ENCODE assay signal across 8 mouse cellular contexts in genomic region chr2:83714783-83715182, GRCm38 (mm10). TPM values are rescaled to one million over a fixed set of nuclear protein-coding genes. Genes with fewer than 3 reads are reported as not detected.
DNase-seq lines count a peak whose midpoint lies in the region; ATAC-seq lines count a peak whose summit lies in the region.

No protein-coding gene starts in this region.

- no peaks in the 10 kb centered on the region for H3K36me3 ChIP-seq in heart, embryonic 14.5 days (ENCODE audit: control insufficient read depth, insufficient read depth, low read length)
- no peaks in the 10 kb centered on the region for H3K36me3 ChIP-seq in stomach, embryonic 15.5 days

- no peak overlapping the region for H3K9ac ChIP-seq in heart, embryonic 14.5 days (ENCODE audit: low read length)
- no peak overlapping the region for H3K9ac ChIP-seq in stomach, embryonic 15.5 days

- H3K4me2 ChIP-seq in heart, embryonic 14.5 days (ENCODE audit: low read length): peak overlapping the region; percentile 31; the same call in 1 of the 2 replicates
- no peak overlapping the region for H3K4me2 ChIP-seq in stomach, embryonic 15.5 days

- no peaks in the 10 kb centered on the region for H3K27me3 ChIP-seq in heart, embryonic 14.5 days (ENCODE audit: control insufficient read depth, insufficient read depth, low read length)
- H3K27me3 ChIP-seq in stomach, embryonic 15.5 days (replicated peaks): no peaks in the 10 kb centered on the region

- H3K4me1 ChIP-seq in heart, embryonic 14.5 days (ENCODE audit: control insufficient read depth in 2 of 2, insufficient read depth in 2 of 2, low read length in 2 of 2): peaks cover under 1 to 6% of the 10 kb centered on the region in 2 experiments; a peak in 3 of 4 replicates
- H3K4me1 ChIP-seq in stomach, embryonic 15.5 days: 0 out of 2 replicates have a peak, but pooled peaks cover 2% of the 10 kb centered on the region

- H3K4me3 ChIP-seq in heart, embryonic 14.5 days (ENCODE audit: control insufficient read depth in 1 of 2, insufficient read depth in 1 of 2, low read depth in 1 of 2, low read length in 2 of 2): no peak overlapping the region
- H3K4me3 ChIP-seq in stomach, embryonic 15.5 days (replicated peaks): no peak overlapping the region

- ATAC-seq in heart, embryonic 14.5 days (ENCODE audit: insufficient number of reproducible peaks, insufficient read depth, low FRiP score, low read depth): 0 out of 2 replicates have a peak, but pooled peaks have one; percentile 71
- ATAC-seq in stomach, embryonic 15.5 days (ENCODE audit: insufficient read depth, low FRiP score, low read depth): peak; percentile 85; the same call in 1 of the 2 replicates

- DNase-seq in right cerebral cortex, adult 18-20 months: peak; percentile 68
- DNase-seq in right cerebral cortex, postnatal 4 days: no peak
- peak; percentile 47 for DNase-seq in embryo, embryonic 9.5 days (ENCODE audit: extremely low spot score)
- peak; percentile 92 for DNase-seq in kidney, postnatal 14 days
- DNase-seq in lung, postnatal 14 days: peak; percentile 67
- no peak for DNase-seq in thymus, postnatal 25 days

- H3K27ac ChIP-seq in heart, embryonic 14.5 days (replicated peaks in 1 of 2; ENCODE audit: control insufficient read depth in 1 of 2, insufficient read depth in 1 of 2, low read depth in 2 of 2, low read length in 2 of 2): no peak overlapping the region
- H3K27ac ChIP-seq in stomach, embryonic 15.5 days: peak overlapping the region; percentile 8; the same call in 1 of the 2 replicates

- H3K9me3 ChIP-seq in heart, embryonic 14.5 days (ENCODE audit: control insufficient read depth, low read length): no peaks in the 10 kb centered on the region
- no peaks in the 10 kb centered on the region for H3K9me3 ChIP-seq in stomach, embryonic 15.5 days

- 32% methylated on average over 6 of the region's 6 CpGs for WGBS in heart, embryonic 14.5 days
- WGBS in stomach, embryonic 15.5 days: 14% methylated on average over 6 of the region's 6 CpGs

RNA-seq across cellular contexts. Expression of gene Itgav, which starts 9.4 kb away (rescaled TPM):
- 67.4 and 75.3 TPM in 2 replicates for polyA plus RNA-seq in heart, embryonic 14.5 days (2014; fragmentation: Nextera tagmentation; extraction: Ambion mirVana)
- 76.4 and 83.1 TPM in 2 replicates for polyA plus RNA-seq in stomach, embryonic 15.5 days (2015; fragmentation: Nextera tagmentation; extraction: Ambion mirVana)

Comparison
In these comparisons a context has a peak if more than half of its experiments do, and no peak if none do; other contexts are left out.
1. DNase-seq: peak in right cerebral cortex, adult 18-20 months (single experiment), embryo, embryonic 9.5 days (single experiment), kidney, postnatal 14 days (single experiment) and lung, postnatal 14 days (single experiment); none in right cerebral cortex, postnatal 4 days (single experiment) and thymus, postnatal 25 days (single experiment).